Mouse (Mus musculus) erythroid progenitor cell, adult 5-6 weeks (primary cell): ENCODE measurements around the gene Spock1. TPM values are rescaled to one million over a fixed set of nuclear protein-coding genes. Genes with fewer than 3 reads are reported as not detected.
"Not testable (repeated sequence)": the region's sequence is repeated elsewhere in the genome, so short reads cannot be mapped to it uniquely, and the experiment has no call there.

Experiments used
- ATAC-seq: replicated peaks from 2 replicates; pipeline ENCODE4 v1.8.0; 2016; ENCODE audit warnings: moderate number of reproducible peaks, mild to moderate bottlenecking, moderate TSS enrichment, inconsistent platforms; ENCODE audit not compliant: poor library complexity, low FRiP score, severe bottlenecking
- total RNA-seq, 2 experiments: library from RNA; stranded (forward) in 1 of 2; stranded (reverse) in 1 of 2; fragments of 150-400 nt in 1 of 2; fragments of 186-747, 209-891 nt in 1 of 2; gene quantifications; 2 replicates each; pipeline versions ENCODE4 v1.2.3 to v1.2.4; 2015 to 2017; ENCODE audit warnings: low replicate concordance in 2 of 2

Spock1 gene
- total RNA-seq, 2 experiments from 2014 or later = not detected

GRCm38 (mm10) chr13:57555186-57555585 is 352.9 kb downstream of the Spock1 start:
- ATAC-seq = no peak

GRCm38 (mm10) chr13:57549743-57550142 is 358.4 kb downstream of the Spock1 start:
- ATAC-seq = no peak

DNA sequence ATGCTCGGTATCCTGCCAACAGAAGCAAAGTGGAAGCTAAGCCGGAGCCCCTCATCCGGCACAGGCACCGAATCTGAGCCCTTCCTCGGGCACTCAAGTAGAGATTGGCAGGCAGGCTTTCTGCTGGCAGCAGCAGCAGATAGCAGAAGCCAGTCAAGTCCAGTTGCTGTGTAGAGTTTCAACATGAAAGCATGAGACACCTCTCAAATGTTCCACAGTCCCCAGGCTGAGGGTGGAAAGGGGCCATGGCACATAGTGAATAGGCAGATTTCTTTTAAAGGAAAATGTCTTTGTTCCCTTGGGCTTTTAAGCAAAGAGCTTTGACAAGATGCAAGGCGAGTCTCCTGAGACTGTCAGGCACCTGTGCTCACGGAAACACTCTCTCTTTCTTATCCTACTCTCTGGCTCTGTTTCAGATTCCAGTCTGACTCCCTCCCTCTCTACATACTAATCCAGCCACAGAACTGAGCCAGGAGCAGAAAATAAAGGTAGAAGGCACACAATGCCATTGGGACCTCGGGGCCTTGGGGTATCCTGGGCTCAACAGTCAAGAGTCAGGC is 371.1 kb downstream of the Spock1 start:
- no peak for ATAC-seq

DNA sequence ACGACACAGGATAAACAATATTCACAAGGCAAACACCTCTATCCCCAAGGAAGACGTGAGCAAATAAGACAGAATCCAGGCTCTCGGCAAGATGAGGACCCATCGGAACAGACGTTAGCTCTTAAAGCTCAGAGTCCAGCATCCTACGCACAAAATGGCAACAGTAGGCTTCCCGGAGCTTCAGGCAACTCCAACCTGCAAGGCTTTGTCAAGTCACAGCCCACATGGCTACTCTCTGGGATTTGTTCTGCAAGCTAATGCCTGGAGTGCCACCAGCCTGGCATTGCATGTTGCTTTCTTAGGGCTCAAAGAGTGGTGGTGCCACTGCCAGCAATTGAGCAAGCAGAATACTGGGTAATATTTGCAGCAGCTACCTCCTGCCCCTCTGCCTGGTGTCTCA is 373.8 kb downstream of the Spock1 start:
- no peak for ATAC-seq

- ATAC-seq = no peak
Measured at GRCm38 (mm10) chr13:57525946-57526345, 382.2 kb downstream of the Spock1 start.

- ATAC-seq = no peak
Measured at GRCm38 (mm10) chr13:57524546-57524945, 383.6 kb downstream of the Spock1 start.

GRCm38 (mm10) chr13:57523366-57523765 is 384.8 kb downstream of the Spock1 start:
- ATAC-seq = no peak

DNA sequence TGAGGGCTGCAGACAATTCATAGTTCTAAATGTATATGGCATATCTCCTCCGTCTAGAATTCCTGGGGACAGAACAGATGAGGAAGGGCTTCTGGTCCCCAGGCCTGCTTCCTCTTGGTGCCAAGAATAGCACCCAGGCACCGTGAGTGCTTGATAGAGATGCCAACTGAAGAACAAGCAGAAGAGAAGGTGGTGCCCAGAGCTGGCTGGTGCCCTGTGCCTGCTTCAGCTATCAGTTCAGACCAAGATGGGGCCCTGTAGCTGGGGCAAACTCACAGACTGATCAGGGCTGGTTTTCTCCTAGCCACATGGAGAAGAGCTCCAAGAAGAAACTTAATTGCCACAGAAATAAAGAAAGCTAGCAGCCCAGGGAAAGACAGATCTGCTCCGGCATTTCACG is 385.8 kb downstream of the Spock1 start:
- ATAC-seq = no peak

DNA sequence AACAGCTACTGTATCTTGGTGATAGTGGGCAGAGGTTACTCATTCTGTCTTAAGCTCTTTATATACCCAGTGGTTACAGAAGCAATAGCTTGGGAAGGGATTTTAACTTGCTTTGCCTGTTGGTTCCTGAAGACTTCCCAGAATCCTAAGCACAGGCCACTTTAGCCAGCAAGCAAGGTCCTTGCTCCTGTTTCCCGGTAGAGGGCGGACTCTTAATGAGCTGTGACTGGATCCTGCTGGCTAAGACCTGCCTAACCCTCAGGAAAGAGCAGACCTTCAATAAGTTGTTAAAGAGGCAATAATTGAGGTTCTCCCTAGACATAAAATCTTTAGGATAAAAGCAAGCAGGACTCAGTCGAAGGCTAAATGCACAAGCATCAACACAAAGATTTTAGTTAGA is 387.0 kb downstream of the Spock1 start:
- no peak for ATAC-seq

- ATAC-seq = no peak
Measured at GRCm38 (mm10) chr13:57519790-57520189, 388.3 kb downstream of the Spock1 start.

GRCm38 (mm10) chr13:57515737-57516136 is 392.4 kb downstream of the Spock1 start:
- no peak for ATAC-seq

- no peak for ATAC-seq
Measured at GRCm38 (mm10) chr13:57501552-57501951, 406.6 kb downstream of the Spock1 start.

DNA sequence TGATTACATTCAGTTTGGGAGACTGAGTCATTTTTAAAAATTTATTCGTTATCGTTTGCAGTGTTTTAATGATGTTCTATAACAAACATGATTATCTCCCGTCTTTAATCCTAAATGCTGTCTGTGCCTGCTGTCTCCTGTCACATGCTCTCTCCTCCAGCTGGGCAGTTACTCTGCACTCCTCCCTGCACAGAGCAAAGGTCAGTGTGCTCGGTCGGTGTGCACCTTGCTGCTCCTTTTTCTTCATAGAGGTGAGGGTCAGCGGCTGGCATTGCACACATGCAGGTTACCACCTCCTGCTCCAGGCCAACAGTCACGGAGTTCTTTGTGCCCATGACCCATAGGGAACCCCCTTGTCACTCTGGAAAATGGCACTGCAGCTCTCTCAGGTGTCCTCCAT is 411.4 kb downstream of the Spock1 start:
- no peak for ATAC-seq

GRCm38 (mm10) chr13:57494838-57495237 is 413.3 kb downstream of the Spock1 start:
- ATAC-seq = no peak

GRCm38 (mm10) chr13:57488926-57489325 is 419.2 kb downstream of the Spock1 start:
- no peak for ATAC-seq

- ATAC-seq = no peak
Measured at GRCm38 (mm10) chr13:57484426-57485168, 423.5 kb downstream of the Spock1 start.

DNA sequence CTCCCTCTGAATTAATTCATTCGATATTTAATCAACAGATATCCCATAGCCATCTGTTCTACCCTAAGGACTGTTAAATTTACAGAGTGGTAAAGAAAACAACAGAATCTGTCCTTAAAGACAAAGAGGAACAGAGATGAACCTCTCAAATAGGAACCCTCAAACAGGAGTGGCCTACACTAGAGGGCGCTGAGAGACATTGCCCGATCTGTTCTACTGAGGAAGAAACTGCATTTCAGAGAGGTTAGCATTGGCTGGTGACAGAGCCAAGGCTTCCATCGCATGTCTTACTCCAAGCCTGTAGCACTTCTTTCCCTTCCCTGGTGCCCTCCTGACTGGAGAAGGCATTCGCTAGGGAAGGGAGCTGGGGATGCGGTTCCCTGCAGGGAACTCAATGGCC is 431.4 kb downstream of the Spock1 start:
- no peak for ATAC-seq

DNA sequence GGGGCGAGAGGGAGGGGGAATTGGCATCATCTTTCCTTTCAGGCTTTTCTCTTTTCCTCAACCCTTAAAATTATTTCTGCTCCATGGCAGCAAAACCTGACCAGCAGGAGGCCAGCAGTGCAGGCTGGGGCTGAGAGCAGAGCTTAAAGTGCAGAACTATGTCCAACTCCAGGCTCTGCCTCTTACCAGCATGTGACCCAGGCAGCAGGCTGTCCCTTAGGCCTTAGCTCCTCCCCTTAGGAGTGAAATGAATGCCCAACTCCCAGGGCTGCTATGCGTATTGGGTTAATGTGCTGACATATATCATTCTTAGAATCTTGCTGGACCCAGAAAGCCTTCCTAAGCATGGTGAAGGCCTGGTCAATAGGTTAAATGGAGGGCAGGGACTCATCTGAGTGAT is 434.1 kb downstream of the Spock1 start:
- ATAC-seq = no peak

GRCm38 (mm10) chr13:57470922-57471321 is 437.2 kb downstream of the Spock1 start:
- ATAC-seq = not testable (repeated sequence)

GRCm38 (mm10) chr13:57459978-57460377 is 448.2 kb downstream of the Spock1 start:
- no peak for ATAC-seq

DNA sequence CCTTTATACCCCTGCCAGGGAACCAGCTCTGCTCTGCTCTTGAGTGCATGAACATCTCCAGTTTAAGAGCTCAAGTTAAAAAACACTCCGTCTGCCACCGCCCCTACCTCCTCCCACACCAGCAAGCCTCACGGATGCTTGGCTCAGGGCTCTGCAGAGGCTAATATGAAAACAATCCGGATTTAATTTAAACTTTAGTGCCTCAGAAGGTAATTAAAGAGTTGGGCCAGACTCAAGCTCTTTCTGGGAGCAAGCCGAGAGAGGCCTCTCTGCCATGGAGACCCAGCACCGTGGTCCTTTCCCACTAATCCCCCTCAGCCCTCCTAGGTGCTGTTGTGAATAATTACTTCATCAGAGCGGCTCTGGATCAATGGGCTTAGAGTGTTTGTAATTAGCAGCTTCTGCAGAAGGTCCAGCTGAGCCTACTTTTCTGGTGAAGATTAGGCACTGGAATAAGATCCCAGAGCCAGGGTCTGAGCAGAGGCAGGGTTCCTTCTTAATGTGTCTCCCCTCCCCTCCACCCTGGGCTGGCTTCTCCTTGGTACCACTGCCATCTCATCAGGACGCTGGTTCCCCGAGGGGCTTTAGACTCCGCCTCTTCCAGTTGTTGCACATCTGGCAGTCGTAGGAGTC is 457.8 kb downstream of the Spock1 start:
- ATAC-seq = no peak
